Mouse (Mus musculus): ENCODE data around the gene Ep300. TPM values are rescaled to one million over a fixed set of nuclear protein-coding genes. Genes with fewer than 3 reads are reported as not detected.

The Ep300 gene
- polyA plus RNA-seq, 1 experiment, result 20.3 TPM

DNA sequence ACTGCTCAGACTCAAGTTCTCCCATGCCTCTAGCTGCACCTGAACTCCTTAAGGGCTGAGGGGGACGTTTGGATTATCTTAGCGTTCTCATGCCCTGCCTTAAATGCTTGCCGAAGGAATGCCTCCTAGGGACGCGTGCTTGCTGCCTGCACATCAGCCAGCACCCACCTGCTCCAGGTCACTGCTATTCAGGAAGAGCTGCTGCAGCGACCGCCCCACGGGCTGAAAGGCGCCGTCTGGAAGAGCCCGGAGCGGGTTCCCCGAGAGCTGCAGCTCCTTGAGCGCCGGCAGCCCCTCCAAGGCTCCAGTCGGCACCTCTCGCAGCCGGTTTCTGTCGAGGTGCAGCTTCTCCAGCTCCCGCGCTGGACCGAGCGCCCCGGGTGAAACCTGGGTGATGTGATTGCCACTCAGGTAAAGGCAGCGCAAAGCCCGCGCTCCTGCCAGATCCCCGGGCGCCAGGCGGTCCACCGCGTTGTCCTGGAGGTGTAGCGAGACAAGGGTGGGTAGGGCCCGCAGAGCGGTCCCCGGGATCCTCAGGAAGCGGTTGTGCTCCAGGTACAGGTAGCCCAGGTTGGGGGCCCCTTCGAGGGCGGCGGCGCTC lies 108.3 kb downstream of the Ep300 start:
- TF ChIP-seq POLR2A (IDR thresholded peaks at IDR 0.05; ENCODE audit: low read depth, low read length) (no peak), CTCF (conservative IDR thresholded peaks at IDR 0.05; ENCODE audit: insufficient read depth, insufficient read length, low read depth, low read length) (no peak)
- no peaks in the 10 kb centered on the region for H3K36me3 ChIP-seq (ENCODE audit: control insufficient read depth, insufficient read depth, low read length)
- no peaks in the 10 kb centered on the region for H3K27me3 ChIP-seq (replicated peaks; ENCODE audit: control insufficient read depth, insufficient read depth, low read length)
- 3% methylated on average over 41 of the region's 41 CpGs for WGBS
- peaks cover 5% of the 10 kb centered on the region; the same call in 1 of the 2 replicates for H3K4me1 ChIP-seq (ENCODE audit: control insufficient read depth, insufficient read depth, low read length)
- DNase-seq, result no peak
- H3K4me3 ChIP-seq (ENCODE audit: insufficient read depth, low read depth, low read length), result peak overlapping the region; percentile 64
- no peak overlapping the region for H3K27ac ChIP-seq (ENCODE audit: insufficient read depth, low read depth, low read length)

DNA sequence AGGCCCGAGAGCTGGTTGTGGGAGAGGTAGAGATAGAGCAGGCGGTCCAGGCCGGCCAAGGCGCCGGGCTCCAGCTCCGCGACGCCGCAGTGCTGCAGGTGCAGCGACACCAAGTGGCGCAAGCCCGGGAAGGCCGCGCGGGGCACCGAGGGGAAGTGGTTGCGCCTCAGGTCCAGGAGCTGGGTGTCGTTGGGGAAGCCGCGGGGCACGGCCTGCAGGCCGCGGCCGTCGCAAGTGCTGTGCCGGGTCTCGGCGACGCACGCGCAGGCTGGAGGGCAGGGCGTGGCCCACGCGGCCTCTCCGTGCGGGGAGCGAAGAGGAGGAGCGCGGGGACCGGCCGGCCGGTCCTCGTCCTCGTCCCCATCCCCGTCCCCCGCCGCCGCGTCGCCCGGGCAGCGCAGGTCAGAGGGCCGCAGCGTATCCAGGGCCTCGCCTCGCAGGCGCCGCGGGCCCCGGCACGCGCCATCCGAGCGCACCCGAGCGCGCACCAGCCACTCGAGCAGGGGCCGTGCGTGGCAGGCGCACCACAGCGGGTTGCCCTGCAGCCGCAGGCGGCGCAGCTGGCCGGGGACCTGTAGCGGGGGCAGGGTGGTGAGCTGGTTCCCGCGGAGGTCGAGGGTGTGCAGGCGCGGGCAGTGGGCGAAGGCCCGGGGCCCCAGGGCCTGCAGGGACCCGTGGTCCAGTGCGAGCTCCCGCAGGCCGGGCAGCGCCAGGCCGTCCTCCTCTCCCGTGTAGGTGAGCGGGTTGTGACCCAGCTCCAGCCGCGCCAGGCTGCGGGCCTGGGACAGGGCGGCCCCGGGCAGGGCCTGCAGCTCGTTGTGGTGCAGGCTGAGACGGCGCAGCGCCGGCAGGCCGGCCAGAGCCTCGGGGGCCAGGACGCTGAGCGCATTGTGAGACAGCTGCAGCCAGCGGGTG lies 109.1 kb downstream of the Ep300 start:
- Histone ChIP-seq H3K4me3 (ENCODE audit: insufficient read depth, low read depth, low read length) (peak overlapping the region; percentile 64), H3K27me3 (replicated peaks; ENCODE audit: control insufficient read depth, insufficient read depth, low read length) (no peaks in the 10 kb centered on the region), H3K27ac (ENCODE audit: insufficient read depth, low read depth, low read length) (peak overlapping the region; percentile 47), H3K4me1 (ENCODE audit: control insufficient read depth, insufficient read depth, low read length) (peaks cover 5% of the 10 kb centered on the region; the same call in 1 of the 2 replicates), H3K36me3 (ENCODE audit: control insufficient read depth, insufficient read depth, low read length) (no peaks in the 10 kb centered on the region)
- under 1% methylated on average over 107 of the region's 107 CpGs for WGBS
- TF ChIP-seq POLR2A (IDR thresholded peaks at IDR 0.05; ENCODE audit: low read depth, low read length) (no peak), CTCF (conservative IDR thresholded peaks at IDR 0.05; ENCODE audit: insufficient read depth, insufficient read length, low read depth, low read length) (peak; percentile 54)
- peak; percentile 89 for DNase-seq

DNA sequence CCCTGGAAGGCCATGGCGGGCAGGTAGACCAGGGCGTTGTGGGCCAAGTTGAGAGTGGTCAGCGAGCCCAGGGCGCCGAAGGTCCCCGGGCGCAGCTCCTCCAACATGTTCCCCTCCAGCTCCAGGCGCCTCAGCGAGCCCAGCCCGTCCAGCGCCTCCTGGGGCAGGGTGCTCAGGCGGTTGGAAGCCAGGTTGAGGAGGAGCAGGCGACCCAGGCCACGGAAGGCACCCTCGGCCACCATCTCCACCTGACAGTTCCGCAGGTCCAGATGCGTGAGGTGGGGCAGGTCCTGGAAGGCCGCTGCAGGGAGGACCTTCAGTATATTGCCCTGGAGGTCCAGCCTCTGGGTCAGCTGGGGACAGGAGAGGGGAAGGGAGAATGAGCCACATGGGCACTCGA lies 109.7 kb downstream of the Ep300 start:
- Histone ChIP-seq H3K4me3 (ENCODE audit: insufficient read depth, low read depth, low read length) (peak overlapping the region; percentile 64), H3K36me3 (ENCODE audit: control insufficient read depth, insufficient read depth, low read length) (no peaks in the 10 kb centered on the region), H3K27me3 (replicated peaks; ENCODE audit: control insufficient read depth, insufficient read depth, low read length) (no peaks in the 10 kb centered on the region), H3K27ac (ENCODE audit: insufficient read depth, low read depth, low read length) (peak overlapping the region; percentile 47; the same call in 1 of the 2 replicates), H3K4me1 (ENCODE audit: control insufficient read depth, insufficient read depth, low read length) (peaks cover 6% of the 10 kb centered on the region)
- no peak for DNase-seq
- 42% methylated on average over 18 of the region's 19 CpGs for WGBS
- TF ChIP-seq CTCF (conservative IDR thresholded peaks at IDR 0.05; ENCODE audit: insufficient read depth, insufficient read length, low read depth, low read length), result no peak
- no peak for TF ChIP-seq POLR2A (IDR thresholded peaks at IDR 0.05; ENCODE audit: low read depth, low read length)

DNA sequence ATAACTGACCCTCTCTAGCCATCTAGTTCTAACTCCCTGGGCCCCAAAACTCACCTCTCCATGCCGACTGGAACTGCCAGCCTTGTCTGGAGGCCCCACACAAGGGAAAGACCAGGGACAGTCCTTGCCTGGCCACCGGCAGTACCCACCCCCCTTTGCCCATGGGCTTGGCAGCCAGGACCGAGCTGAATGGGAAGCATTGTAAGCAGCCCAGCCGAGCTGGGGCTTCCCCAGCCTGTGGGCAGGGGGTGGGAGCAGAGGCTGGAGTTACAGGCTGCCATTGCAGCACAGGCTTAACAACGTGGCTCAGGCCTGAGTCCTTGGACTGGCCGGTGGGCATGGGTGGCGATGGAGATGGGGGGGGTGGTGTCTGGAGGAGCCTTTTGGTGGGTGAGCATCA lies 112.0 kb downstream of the Ep300 start, which contains the start of gene Chadl:
Gene Chadl (minus strand): TSS at position 113 of the 400 bp plus-strand sequence.
- WGBS, result 73% methylated on average over 7 of the region's 7 CpGs

DNA sequence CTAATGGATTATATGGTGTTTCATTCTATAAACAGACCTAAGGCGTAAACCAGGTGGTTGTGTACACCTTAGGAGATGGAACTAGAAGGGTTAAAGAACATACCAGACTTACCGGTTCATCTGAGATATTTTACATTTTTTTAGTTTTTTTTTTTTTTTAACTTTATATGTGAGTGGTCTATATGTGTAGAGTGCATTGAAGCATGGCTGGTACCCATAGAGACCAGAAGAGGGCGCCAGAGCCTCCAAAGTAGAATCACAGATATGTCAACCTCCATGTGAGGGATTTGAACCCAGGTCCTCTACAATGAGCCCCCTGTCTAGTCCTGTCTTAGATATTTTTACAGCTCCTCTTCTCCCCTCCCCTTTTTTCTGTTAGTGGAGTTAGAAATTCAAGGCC lies 112.7 kb downstream of the Ep300 start:
- H3K27me3 ChIP-seq (replicated peaks; ENCODE audit: control insufficient read depth, insufficient read depth, low read length), result no peaks in the 10 kb centered on the region
- peaks cover 11% of the 10 kb centered on the region for H3K4me1 ChIP-seq (ENCODE audit: control insufficient read depth, insufficient read depth, low read length)
- DNase-seq, result peak; percentile 39
- no peak overlapping the region for H3K4me3 ChIP-seq (ENCODE audit: insufficient read depth, low read depth, low read length)
- no peaks in the 10 kb centered on the region for H3K36me3 ChIP-seq (ENCODE audit: control insufficient read depth, insufficient read depth, low read length)
- 42% methylated on average over 3 of the region's 3 CpGs for WGBS
- H3K27ac ChIP-seq (ENCODE audit: insufficient read depth, low read depth, low read length), result no peak overlapping the region
- TF ChIP-seq POLR2A (IDR thresholded peaks at IDR 0.05; ENCODE audit: low read depth, low read length) (no peak), CTCF (conservative IDR thresholded peaks at IDR 0.05; ENCODE audit: insufficient read depth, insufficient read length, low read depth, low read length) (peak; percentile 61)

More for the DNA sequence above, 112.0 kb downstream of the Ep300 start, which contains the start of gene Chadl:
- H3K27me3 ChIP-seq (replicated peaks; ENCODE audit: control insufficient read depth, insufficient read depth, low read length), result no peaks in the 10 kb centered on the region
- H3K27ac ChIP-seq (ENCODE audit: insufficient read depth, low read depth, low read length), result no peak within 1 kb of the TSS
- H3K36me3 ChIP-seq (ENCODE audit: control insufficient read depth, insufficient read depth, low read length), result no peaks in the 10 kb centered on the region
- H3K4me3 ChIP-seq (ENCODE audit: insufficient read depth, low read depth, low read length), result no peak within 1 kb of the TSS
- TF ChIP-seq CTCF (conservative IDR thresholded peaks at IDR 0.05; ENCODE audit: insufficient read depth, insufficient read length, low read depth, low read length) (no peak), POLR2A (IDR thresholded peaks at IDR 0.05; ENCODE audit: low read depth, low read length) (no peak)
- DNase-seq, result no peak
- peaks cover 11% of the 10 kb centered on the region for H3K4me1 ChIP-seq (ENCODE audit: control insufficient read depth, insufficient read depth, low read length)

DNA sequence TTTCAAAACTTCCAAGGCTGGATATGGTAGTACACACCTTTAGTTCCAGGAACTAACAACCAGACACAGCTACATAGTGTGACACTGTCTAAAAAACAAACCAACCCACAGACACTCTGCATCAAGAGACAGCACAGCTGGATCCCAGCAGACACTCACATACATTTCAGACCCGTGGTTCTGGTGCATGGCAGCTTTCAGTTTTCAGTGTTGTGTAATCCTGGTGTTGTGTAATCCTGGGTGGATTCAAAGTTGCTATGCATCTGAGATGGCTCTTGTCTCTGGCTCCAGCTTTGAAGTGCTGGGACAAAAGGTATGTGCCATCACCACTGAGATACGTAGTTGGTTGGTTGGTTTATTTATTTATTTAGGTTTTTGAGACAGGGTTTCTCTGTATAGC lies 113.4 kb downstream of the Ep300 start:
- TF ChIP-seq POLR2A (IDR thresholded peaks at IDR 0.05; ENCODE audit: low read depth, low read length) (no peak), CTCF (conservative IDR thresholded peaks at IDR 0.05; ENCODE audit: insufficient read depth, insufficient read length, low read depth, low read length) (no peak)
- H3K4me1 ChIP-seq (ENCODE audit: control insufficient read depth, insufficient read depth, low read length), result peaks cover 10% of the 10 kb centered on the region; the same call in 1 of the 2 replicates
- H3K27ac ChIP-seq (ENCODE audit: insufficient read depth, low read depth, low read length), result no peak overlapping the region
- 66% methylated on average over 2 of the region's 2 CpGs for WGBS
- H3K4me3 ChIP-seq (ENCODE audit: insufficient read depth, low read depth, low read length), result no peak overlapping the region
- H3K36me3 ChIP-seq (ENCODE audit: control insufficient read depth, insufficient read depth, low read length), result no peaks in the 10 kb centered on the region
- H3K27me3 ChIP-seq (replicated peaks; ENCODE audit: control insufficient read depth, insufficient read depth, low read length), result no peaks in the 10 kb centered on the region
- no peak for DNase-seq

DNA sequence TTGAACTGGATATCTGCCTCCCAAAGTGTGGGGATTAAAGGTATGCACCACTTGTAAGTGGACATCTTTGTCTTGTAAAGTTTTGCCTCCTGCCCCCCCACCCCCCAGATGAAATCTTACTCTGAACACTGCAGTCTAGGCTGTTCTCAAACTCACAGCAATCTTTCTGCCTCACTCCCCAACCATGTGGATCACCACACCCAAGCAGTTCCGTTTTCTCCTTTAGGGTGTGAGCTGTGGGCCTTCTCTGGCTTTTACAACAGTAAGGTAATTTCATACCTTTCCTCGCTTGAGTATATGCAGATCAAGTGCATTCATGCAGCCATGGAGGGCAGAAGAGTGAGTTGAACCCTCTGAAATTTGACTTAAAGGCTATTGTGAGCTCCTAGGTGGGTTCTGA lies 115.0 kb downstream of the Ep300 start:
- no peak for DNase-seq
- TF ChIP-seq POLR2A (IDR thresholded peaks at IDR 0.05; ENCODE audit: low read depth, low read length), result no peak
- no peak overlapping the region for H3K4me3 ChIP-seq (ENCODE audit: insufficient read depth, low read depth, low read length)
- H3K4me1 ChIP-seq (ENCODE audit: control insufficient read depth, insufficient read depth, low read length), result peaks cover 10% of the 10 kb centered on the region; the same call in 1 of the 2 replicates
- WGBS, result 53% methylated on average over 2 of the region's 2 CpGs
- H3K27me3 ChIP-seq (replicated peaks; ENCODE audit: control insufficient read depth, insufficient read depth, low read length), result no peaks in the 10 kb centered on the region
- H3K36me3 ChIP-seq (ENCODE audit: control insufficient read depth, insufficient read depth, low read length), result no peaks in the 10 kb centered on the region
- peak overlapping the region; percentile 92 for H3K27ac ChIP-seq (ENCODE audit: insufficient read depth, low read depth, low read length)
